11 mouse cellular contexts compared by ENCODE assay signal in the genomic region with DNA sequence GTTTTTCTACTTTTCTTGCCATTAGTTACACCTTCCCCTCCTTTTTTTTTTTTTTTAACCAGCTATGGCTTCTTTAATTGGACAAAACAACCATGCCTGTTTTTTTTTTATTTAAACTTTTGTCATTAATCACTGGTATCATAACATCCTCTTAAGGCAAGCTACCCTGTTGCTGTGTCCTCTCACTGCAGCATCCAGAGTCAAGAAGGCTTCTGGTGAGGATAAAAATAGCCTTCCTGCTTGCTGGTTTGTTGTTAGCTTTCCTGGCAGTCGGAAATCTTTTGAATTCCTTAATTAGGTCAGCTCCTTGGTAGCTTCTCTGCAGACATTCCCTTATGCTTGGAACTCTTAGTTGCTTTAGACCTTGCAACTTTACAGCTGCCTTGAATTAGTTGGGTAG. TPM values are rescaled to one million over a fixed set of nuclear protein-coding genes. Genes with fewer than 3 reads are reported as not detected.
DNase-seq lines count a peak whose midpoint lies in the region; ATAC-seq and TF ChIP-seq lines count a peak whose summit lies in the region.
"Had no signal": no experiment of that assay in that cellular context is flagged by ENCODE, and none has a peak within 500 bp of the region (broad histone marks: within the 10 kb centered on the region; RNA-seq: fewer than 3 reads in every experiment).

No protein-coding gene starts in this region.

- no peaks in the 10 kb centered on the region for H3K4me1 ChIP-seq in midbrain, postnatal 0 days (ENCODE audit: insufficient read depth, low read length)
- H3K4me1 ChIP-seq in midbrain, embryonic 11.5 days (ENCODE audit: control insufficient read depth, insufficient read depth, low read length) = no peaks in the 10 kb centered on the region

- no peak overlapping the region for H3K9ac ChIP-seq in midbrain, postnatal 0 days (replicated peaks; ENCODE audit: low read length, poor library complexity, severe bottlenecking)
- H3K9ac ChIP-seq in midbrain, embryonic 11.5 days (ENCODE audit: low read length) = no peak overlapping the region

- WGBS in midbrain, postnatal 0 days = 14% methylated on average over 1 of the region's 1 CpGs
- 39% methylated on average over 1 of the region's 1 CpGs for WGBS in midbrain, embryonic 11.5 days

- no peak for TF ChIP-seq CTCF in midbrain, postnatal 0 days (IDR thresholded peaks at IDR 0.05)

- no peaks in the 10 kb centered on the region for H3K27me3 ChIP-seq in midbrain, postnatal 0 days (ENCODE audit: insufficient read depth, low read length)
- no peaks in the 10 kb centered on the region for H3K27me3 ChIP-seq in midbrain, embryonic 11.5 days (ENCODE audit: control insufficient read depth, insufficient read depth, low read length)

- no peak overlapping the region for H3K4me3 ChIP-seq in midbrain, postnatal 0 days (ENCODE audit: low read depth, low read length)
- no peak overlapping the region for H3K4me3 ChIP-seq in midbrain, embryonic 11.5 days (ENCODE audit: low read depth, low read length)

- ATAC-seq in midbrain, postnatal 0 days (ENCODE audit: low FRiP score) = no peak
- ATAC-seq in midbrain, embryonic 11.5 days (ENCODE audit: low FRiP score) = no peak
- no peak for ATAC-seq in inflammation-experienced regulatory T-cells, adult 6 months
- ATAC-seq: activated CD4-positive, CD25-positive, alpha-beta regulatory T cell, adult 4 months; intestine, embryonic 16.5 days had no signal

- intact Hi-C loops in heart, postnatal 14 days (cut with DNase I) = no loop called here
- intact Hi-C loops in heart, postnatal 10 days (cut with DNase I) = loop anchor here (2.0 kb wide), 1 partner anchor 28 kb away; the partner anchor contains the start of gene Cpeb4

- H3K9me3 ChIP-seq in midbrain, postnatal 0 days (ENCODE audit: low read length) = no peaks in the 10 kb centered on the region
- H3K9me3 ChIP-seq in midbrain, embryonic 11.5 days (ENCODE audit: control insufficient read depth, low read length) = no peaks in the 10 kb centered on the region

- peak; percentile 92 for DNase-seq in heart, adult 11 months
- no peak for DNase-seq in heart, postnatal 14 days
- peak; percentile 3 for DNase-seq in midbrain, postnatal 0 days (ENCODE audit: low spot score)
- no peak for DNase-seq in midbrain, embryonic 11.5 days (ENCODE audit: low spot score, missing footprints)
- peak; percentile 46 to 53 for DNase-seq in heart, postnatal 10 days
- no peak for DNase-seq in T-cell, adult 2 months (ENCODE audit: low spot score)
- no peak for DNase-seq in right cerebral cortex, postnatal 10 days (ENCODE audit: low spot score in 2 of 2)
- DNase-seq: cerebellum, postnatal 25 days had no signal

- no peak overlapping the region for H3K27ac ChIP-seq in midbrain, postnatal 0 days (ENCODE audit: low read depth, low read length)
- no peak overlapping the region for H3K27ac ChIP-seq in midbrain, embryonic 11.5 days (ENCODE audit: low read depth, low read length)

- no peaks in the 10 kb centered on the region for H3K36me3 ChIP-seq in midbrain, postnatal 0 days (ENCODE audit: insufficient read depth, low read length)
- no peaks in the 10 kb centered on the region for H3K36me3 ChIP-seq in midbrain, embryonic 11.5 days (ENCODE audit: control insufficient read depth, insufficient read depth, low read length)

- no peak overlapping the region for H3K4me2 ChIP-seq in midbrain, postnatal 0 days (ENCODE audit: low read depth, low read length, poor library complexity, severe bottlenecking)
- no peak overlapping the region for H3K4me2 ChIP-seq in midbrain, embryonic 11.5 days

RNA-seq across cellular contexts. Expression of gene Cpeb4, which starts 28.7 kb away (rescaled TPM):
- total RNA-seq in heart, postnatal 14 days (2021) = 10 to 100 TPM; 82.8 to 94.9 TPM
- 103 and 124 TPM in 2 replicates for total RNA-seq in midbrain, postnatal 0 days (2014; rRNA removed)
- polyA plus RNA-seq in midbrain, postnatal 0 days (2015; fragmentation: Nextera tagmentation; extraction: Ambion mirVana) = 16.9 and 19.1 TPM in 2 replicates
- polyA plus RNA-seq in midbrain, embryonic 11.5 days (2014; fragmentation: Nextera tagmentation; extraction: Ambion mirVana) = 11.7 and 17.2 TPM in 2 replicates
- total RNA-seq in heart, postnatal 10 days (2021) = 10 to 100 TPM; 68.0 to 72.2 TPM
- polyA plus RNA-seq in inflammation-experienced regulatory T-cells, adult 6 months (2017; shearing (Covaris generic)) = 1 to 10 TPM; 5.3 to 7.4 (median 7.0) TPM

Comparison
In these comparisons a context has a peak if more than half of its experiments do, and no peak if none do; other contexts are left out.
1. DNase-seq: peak in heart, adult 11 months (single experiment), midbrain, postnatal 0 days (single experiment) and heart, postnatal 10 days (2 of 2); none in heart, postnatal 14 days (0 of 2), midbrain, embryonic 11.5 days (single experiment), T-cell, adult 2 months (single experiment) and right cerebral cortex, postnatal 10 days (0 of 2).